Mouse (Mus musculus): ENCODE measurements around the gene Kcna2.
A peak's percentile ranks its signal among the peaks of the same experiment; 100 is the strongest.

DNA sequence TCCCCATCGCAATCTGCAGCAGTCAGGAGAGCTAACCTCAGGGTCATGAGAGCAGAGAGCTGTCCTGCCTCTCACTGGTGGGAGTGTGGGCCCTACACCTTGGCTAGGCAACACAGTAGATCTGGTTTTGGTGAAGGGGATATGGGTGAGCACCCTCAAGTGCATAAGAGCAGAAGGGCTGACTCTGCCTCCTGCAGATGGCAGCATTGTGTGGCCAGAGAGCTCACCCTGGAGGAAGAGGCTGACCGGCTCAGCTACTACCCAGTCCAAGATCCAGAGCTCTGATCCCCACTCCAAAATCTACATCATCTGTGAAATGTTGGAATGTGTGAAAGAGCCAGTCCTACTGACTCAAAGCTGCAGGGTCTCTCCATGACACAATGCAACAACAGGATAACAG is 27.1 kb upstream of the Kcna2 start:
- TF ChIP-seq POLR2A (IDR thresholded peaks at IDR 0.05; ENCODE audit: borderline replicate concordance, control insufficient read depth, low read depth, low read length) (no peak), CTCF (IDR thresholded peaks at IDR 0.05; ENCODE audit: control insufficient read depth, insufficient read depth, low read length) (peak; percentile 33; the same call in 1 of the 2 replicates)
